Mouse (Mus musculus): ENCODE measurements around the gene Gm9.
"Not testable (repeated sequence)": the region's sequence is repeated elsewhere in the genome, so short reads cannot be mapped to it uniquely, and the experiment has no call there.

Gm9 gene

GRCm38 (mm10) chrX:37210941-37211340 lies at the start of gene Gm9:
Gm9 (minus strand) TSS chrX:37211041.
- DNase-seq (ENCODE audit: low read depth, low spot score), result no peak

- DNase-seq (ENCODE audit: low read depth, low spot score), result not testable (repeated sequence)
These were observed 38.8 kb upstream of the Gm9 start, which contains the start of gene Rhox3a for GRCm38 (mm10) chrX:37249619-37250018. Rhox3a (plus strand) TSS chrX:37249919.

GRCm38 (mm10) chrX:37244676-37245075 lies 33.8 kb upstream of the Gm9 start, which contains the start of gene Rhox2a:
Rhox2a (plus strand) TSS chrX:37244976.
- DNase-seq (ENCODE audit: low read depth, low spot score), result not testable (repeated sequence)

- DNase-seq (ENCODE audit: low read depth, low spot score), result not testable (repeated sequence)
These were observed 11.3 kb upstream of the Gm9 start, which contains the start of gene Rhox1 for GRCm38 (mm10) chrX:37222158-37222557. Rhox1 (minus strand) TSS chrX:37222258.

- no peak for DNase-seq (ENCODE audit: low read depth, low spot score)
These were observed 12.2 kb downstream of the Gm9 start for GRCm38 (mm10) chrX:37198676-37199075.

GRCm38 (mm10) chrX:37191744-37192379 lies 19.0 kb downstream of the Gm9 start:
- DNase-seq (ENCODE audit: low read depth, low spot score), result peak; percentile 3

GRCm38 (mm10) chrX:37191105-37191743 lies 19.6 kb downstream of the Gm9 start, which contains the start of the genes Ndufa1 and Rnf113a1:
Ndufa1 (minus strand) TSS chrX:37191163.
Rnf113a1 (plus strand) TSS chrX:37191245.
- peak; percentile 79 for DNase-seq (ENCODE audit: low read depth, low spot score)

GRCm38 (mm10) chrX:37190755-37191104 lies 20.1 kb downstream of the Gm9 start:
- DNase-seq (ENCODE audit: low read depth, low spot score), result no peak

- DNase-seq (ENCODE audit: low read depth, low spot score), result not testable (repeated sequence)
These were observed 26.4 kb downstream of the Gm9 start for GRCm38 (mm10) chrX:37184401-37184800.

- DNase-seq (ENCODE audit: low read depth, low spot score), result no peak
These were observed 42.1 kb downstream of the Gm9 start, which contains the start of gene Akap14 for GRCm38 (mm10) chrX:37168742-37169141. Akap14 (minus strand) TSS chrX:37168842.

- DNase-seq (ENCODE audit: low read depth, low spot score), result peak; percentile 70
These were observed 43.8 kb downstream of the Gm9 start for GRCm38 (mm10) chrX:37167085-37167484.

GRCm38 (mm10) chrX:37163115-37163514 lies 47.7 kb downstream of the Gm9 start:
- no peak for DNase-seq (ENCODE audit: low read depth, low spot score)

GRCm38 (mm10) chrX:37161169-37161568 lies 49.7 kb downstream of the Gm9 start:
- no peak for DNase-seq (ENCODE audit: low read depth, low spot score)
